Mouse (Mus musculus) CH12.LX (cell line): Measurements from ENCODE around the gene Lmo7. TPM values are rescaled to one million over a fixed set of nuclear protein-coding genes. Genes with fewer than 3 reads are reported as not detected.

Experiments used
- DNase-seq: peaks from one replicate; pipeline ENCODE4 v3.0.0-alpha.2; 2013; ENCODE audit errors: extremely low read depth
- H3K27ac ChIP-seq: 2 replicates; pipeline ENCODE4 v1.5.1; 2012; ENCODE audit warnings: low read depth, mild to moderate bottlenecking, control low read depth, moderate library complexity; ENCODE audit not compliant: insufficient read depth
- H3K27me3 ChIP-seq: replicated peaks from 2 replicates; pipeline ENCODE3; 2012; ENCODE audit warnings: inconsistent platforms
- H3K36me3 ChIP-seq, 2 experiments: replicated peaks in 1 of 2; 2 replicates each; pipeline versions ENCODE3 to v1.6.1; 2012; ENCODE audit warnings: inconsistent platforms in 1 of 2, low read length in 1 of 2, mild to moderate bottlenecking in 1 of 2, mixed read lengths in 1 of 2, moderate library complexity in 1 of 2; ENCODE audit not compliant: control insufficient read depth in 1 of 2, insufficient read depth in 1 of 2
- H3K4me1 ChIP-seq, 2 experiments: 2 replicates each; pipeline ENCODE4 v1.6.1; 2012; ENCODE audit warnings: inconsistent platforms in 1 of 2, moderate library complexity in 1 of 2; ENCODE audit not compliant: insufficient read depth in 2 of 2, control insufficient read depth in 1 of 2
- H3K4me2 ChIP-seq: 2 replicates; pipeline ENCODE4 v1.6.1; 2012; ENCODE audit warnings: low read depth, mild to moderate bottlenecking, control low read depth; ENCODE audit not compliant: poor library complexity, insufficient read depth, severe bottlenecking
- H3K4me3 ChIP-seq, 3 experiments: fragments of 150-350 bp in 1 of 3; sonication (generic) in 1 of 3; replicated peaks in 1 of 3; 2 replicates each; pipeline versions ENCODE3 to v1.5.1; 2011 to 2012; ENCODE audit warnings: low read depth in 2 of 3, low read length in 2 of 3, mild to moderate bottlenecking in 2 of 3, moderate library complexity in 2 of 3, control low read depth in 1 of 3, improper control_type of control experiment in 1 of 3, inconsistent platforms in 1 of 3, mixed read lengths in 1 of 3; ENCODE audit not compliant: poor library complexity in 1 of 3
- H3K79me2 ChIP-seq: replicated peaks from 2 replicates; pipeline ENCODE4 v1.6.1; 2012; ENCODE audit warnings: mild to moderate bottlenecking, moderate library complexity; ENCODE audit not compliant: control insufficient read depth, poor library complexity, insufficient read depth, severe bottlenecking; ENCODE audit errors: extremely low read depth
- H3K9ac ChIP-seq: 2 replicates; pipeline ENCODE4 v1.6.1; 2012; ENCODE audit warnings: low read depth, mild to moderate bottlenecking, control low read depth, moderate library complexity; ENCODE audit not compliant: insufficient read depth
- H3K9me3 ChIP-seq: replicated peaks from 2 replicates; pipeline ENCODE3; 2012; ENCODE audit warnings: low read length, inconsistent platforms, mixed read lengths
- BHLHE40 ChIP-seq: IDR thresholded peaks from 2 replicates; pipeline ENCODE4 v1.6.1; 2011; ENCODE audit warnings: mild to moderate bottlenecking, low read depth, low read length, improper control_type of control experiment
- CHD1 ChIP-seq: IDR thresholded peaks from 2 replicates; pipeline ENCODE4 v1.6.1; 2012; ENCODE audit warnings: low read depth, low read length, improper control_type of control experiment, inconsistent platforms
- CHD2 ChIP-seq: IDR thresholded peaks from 2 replicates; pipeline ENCODE4 v1.6.1; 2011; ENCODE audit warnings: low read length, improper control_type of control experiment
- E2F4 ChIP-seq: IDR thresholded peaks from 2 replicates; pipeline ENCODE4 v1.6.1; 2011; ENCODE audit warnings: low read depth, low read length, improper control_type of control experiment; ENCODE audit not compliant: insufficient replicate concordance
- EP300 ChIP-seq: IDR thresholded peaks from 2 replicates; pipeline ENCODE4 v1.6.1; 2011; ENCODE audit warnings: low read length, improper control_type of control experiment
- ETS1 ChIP-seq: conservative IDR thresholded peaks from 2 replicates; pipeline ENCODE4 v1.6.1; 2012; ENCODE audit warnings: low read depth, mild to moderate bottlenecking, inconsistent platforms, low read length, improper control_type of control experiment, moderate library complexity
- GABPA ChIP-seq: IDR thresholded peaks from 2 replicates; pipeline ENCODE4 v1.6.1; 2012; ENCODE audit warnings: low read depth, low read length, improper control_type of control experiment, inconsistent platforms; ENCODE audit not compliant: insufficient replicate concordance
- KAT2A ChIP-seq: IDR thresholded peaks from 2 replicates; pipeline ENCODE4 v1.6.1; 2012; ENCODE audit warnings: low read length, improper control_type of control experiment, inconsistent platforms; ENCODE audit not compliant: insufficient replicate concordance
- MEF2A ChIP-seq: IDR thresholded peaks from 2 replicates; pipeline ENCODE4 v1.6.1; 2014; ENCODE audit warnings: low read depth, mild to moderate bottlenecking, inconsistent platforms, low read length, improper control_type of control experiment, borderline replicate concordance
- MXI1 ChIP-seq: IDR thresholded peaks from 2 replicates; pipeline ENCODE4 v1.6.1; 2011; ENCODE audit warnings: mild to moderate bottlenecking, low read depth, low read length, improper control_type of control experiment
- NELFE ChIP-seq: IDR thresholded peaks from 2 replicates; pipeline ENCODE4 v1.6.1; 2011; ENCODE audit warnings: low read depth, low read length, improper control_type of control experiment
- NRF1 ChIP-seq: IDR thresholded peaks from 2 replicates; pipeline ENCODE4 v1.6.1; 2014; ENCODE audit warnings: low read depth, mild to moderate bottlenecking, inconsistent platforms, low read length, improper control_type of control experiment, moderate library complexity
- PAX5 ChIP-seq: IDR thresholded peaks from 2 replicates; pipeline ENCODE4 v1.6.1; 2012; ENCODE audit warnings: low read length, inconsistent platforms, mixed read lengths
- SIN3A ChIP-seq: IDR thresholded peaks from 2 replicates; pipeline ENCODE4 v1.6.1; 2012; ENCODE audit warnings: low read length, improper control_type of control experiment, inconsistent platforms
- SMC3 ChIP-seq: IDR thresholded peaks from 2 replicates; pipeline ENCODE4 v1.6.1; 2011; ENCODE audit warnings: low read depth, low read length, improper control_type of control experiment
- TBP ChIP-seq: conservative IDR thresholded peaks from 2 replicates; pipeline ENCODE4 v1.6.1; 2011; ENCODE audit warnings: low read depth, low read length, improper control_type of control experiment
- UBTF ChIP-seq: IDR thresholded peaks from 2 replicates; pipeline ENCODE4 v1.6.1; 2012; ENCODE audit warnings: low read depth, mild to moderate bottlenecking, inconsistent platforms, low read length, improper control_type of control experiment, moderate library complexity
- USF1 ChIP-seq: IDR thresholded peaks from 2 replicates; pipeline ENCODE4 v1.6.1; 2014; ENCODE audit warnings: low read depth, mild to moderate bottlenecking, inconsistent platforms, low read length, improper control_type of control experiment
- dilution Hi-C: fragments of 300-500 bp; cut with MboI; formaldehyde crosslinking; loops from 2 replicates; pipeline ENCODE4 v1.14.3; 2020; ENCODE audit warnings: low sequenced_read_pairs; ENCODE audit not compliant: extremely low pct_unique_long_range_greater_than_20kb, extremely low pct_ligation_motif_present
- in situ Hi-C: fragments of 300-500 bp; cut with MboI; formaldehyde crosslinking; loops from 3 replicates; pipeline ENCODE4 v1.14.3; 2019; ENCODE audit warnings: low sequenced_read_pairs, low pct_ligation_motif_present, low pct_unique_long_range_greater_than_20kb, mixed read lengths
- polyA plus RNA-seq: library from polyadenylated mRNA; unstranded; fragments of >175 nt; gene quantifications from 2 replicates; pipeline ENCODE4 v1.2.1, GENCODE M21; 2012; ENCODE audit warnings: low read depth; ENCODE audit not compliant: insufficient read length
- total RNA-seq, 2 experiments: library from RNA; depleted of rRNA; stranded (reverse); fragments of 300-350 nt in 1 of 2; fragments of >200 nt in 1 of 2; gene quantifications; 2 replicates each; pipeline ENCODE4 v1.2.3; 2012 to 2014

The Lmo7 gene
- total and polyA plus RNA-seq, 3 experiments = 5.0 to 11.9 (median 8.3) TPM

DNA sequence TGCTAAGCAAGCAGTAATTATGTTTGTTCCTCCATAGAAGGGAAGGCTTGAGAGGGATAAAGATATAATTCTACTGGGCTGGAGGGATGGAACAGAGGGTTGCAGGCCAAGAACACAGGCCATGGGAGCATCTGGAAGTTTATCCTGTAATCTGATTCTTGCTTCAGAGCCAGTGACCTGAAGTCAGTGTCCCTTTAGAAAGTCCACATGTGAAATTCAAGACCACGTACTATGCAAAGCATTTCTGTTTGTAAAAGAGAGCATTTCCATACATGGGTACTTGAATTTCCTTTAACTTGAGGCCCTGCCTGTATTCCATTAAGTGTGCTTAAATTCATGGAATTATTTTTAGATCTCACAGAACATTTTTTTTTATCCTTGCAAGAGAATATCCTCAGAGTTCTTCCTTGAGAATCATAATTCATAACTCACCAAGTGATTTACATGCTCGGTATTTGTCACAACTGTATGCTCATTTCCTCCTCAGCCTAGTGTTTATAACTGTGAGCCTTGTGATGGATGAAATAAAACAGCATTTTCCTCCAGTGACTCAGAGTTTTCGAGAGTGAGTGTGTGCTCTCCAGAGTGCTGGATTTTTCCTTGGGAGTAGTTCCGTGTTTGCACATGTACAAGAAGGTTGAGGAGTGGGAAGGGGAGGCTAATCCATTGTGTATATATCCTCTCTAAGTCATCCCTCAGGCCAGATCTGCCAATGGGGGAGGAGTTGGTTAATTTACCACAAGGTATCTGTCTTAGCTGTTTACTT is 75.0 kb downstream of the Lmo7 start:
- Histone ChIP-seq H3K9me3 (no peaks in the 10 kb centered on the region), H3K79me2 (no peaks in the 10 kb centered on the region), H3K36me3 (no peaks in the 10 kb centered on the region), H3K27me3 (no peaks in the 10 kb centered on the region), H3K4me2 (no peak overlapping the region), H3K4me3 (no peak overlapping the region), H3K4me1 (peaks cover 0 to 13% of the 10 kb centered on the region in 2 experiments; a peak in 2 of 4 replicates), H3K27ac (no peak overlapping the region), H3K9ac (no peak overlapping the region)
- no peak for DNase-seq
- no peak for TF ChIP-seq CHD1
- TF ChIP-seq BHLHE40 = no peak
- TF ChIP-seq E2F4 = no peak
- no peak for TF ChIP-seq ETS1
- no peak for TF ChIP-seq SMC3
- in situ Hi-C loops (no loop called here), dilution Hi-C loops (no loop called here)

DNA sequence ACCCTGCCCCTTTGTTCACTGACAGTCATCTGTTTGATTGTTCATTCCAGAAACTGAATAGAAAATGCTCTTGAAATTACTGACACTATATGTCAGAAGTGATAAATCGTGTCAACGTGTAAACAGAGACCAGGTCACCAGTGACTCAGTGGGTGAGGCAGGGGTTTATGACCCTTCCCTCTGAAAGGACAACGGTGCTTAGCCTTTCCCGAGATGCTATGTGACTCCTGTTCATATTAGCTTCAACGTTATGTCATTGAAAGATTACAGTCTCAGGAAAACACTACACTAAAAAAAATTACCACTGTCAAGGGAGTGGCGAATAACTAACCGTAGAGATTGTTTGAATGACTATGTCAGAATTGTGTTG is 75.6 kb downstream of the Lmo7 start:
- Histone ChIP-seq H3K36me3 (no peaks in the 10 kb centered on the region), H3K9ac (no peak overlapping the region), H3K4me3 (no peak overlapping the region), H3K79me2 (no peaks in the 10 kb centered on the region), H3K4me1 (peaks cover 0 to 13% of the 10 kb centered on the region in 2 experiments; a peak in 2 of 4 replicates), H3K27me3 (no peaks in the 10 kb centered on the region), H3K9me3 (no peaks in the 10 kb centered on the region), H3K4me2 (no peak overlapping the region), H3K27ac (no peak overlapping the region)
- dilution Hi-C loops (no loop called here), in situ Hi-C loops (no loop called here)
- no peak for TF ChIP-seq BHLHE40
- no peak for TF ChIP-seq CHD2
- no peak for TF ChIP-seq TBP
- TF ChIP-seq MEF2A = no peak
- no peak for TF ChIP-seq NELFE
- TF ChIP-seq NRF1 = no peak
- TF ChIP-seq CHD1 = no peak
- TF ChIP-seq KAT2A = no peak
- no peak for TF ChIP-seq PAX5
- no peak for TF ChIP-seq EP300
- no peak for TF ChIP-seq GABPA
- TF ChIP-seq MXI1 = no peak
- no peak for TF ChIP-seq ETS1
- no peak for TF ChIP-seq USF1
- TF ChIP-seq SIN3A = no peak
- TF ChIP-seq E2F4 = no peak
- no peak for TF ChIP-seq UBTF
- no peak for DNase-seq
